Mouse (Mus musculus): ENCODE measurements at regions not wholly inside any gene's neighbourhood (a gene's known extent, or its start where the extent isn't known, plus 50 kb on each side); places are given as distances from the start of the nearest gene placed in this dataset.

- no peak overlapping the region for H3K4me3 ChIP-seq (ENCODE audit: low read depth, low read length)
- H3K36me3 ChIP-seq (replicated peaks): no peaks in the 10 kb centered on the region
- DNase-seq (ENCODE audit: low spot score) (no peak), ATAC-seq (ENCODE audit: extremely low read depth, insufficient number of reproducible peaks, low FRiP score, poor library complexity, severe bottlenecking) (no peak)
- H3K27me3 ChIP-seq (ENCODE audit: insufficient read depth, low read length): no peaks in the 10 kb centered on the region
- TF ChIP-seq GATA1 (IDR thresholded peaks at IDR 0.05; ENCODE audit: borderline replicate concordance, low read length) (no peak), GATA2 (IDR thresholded peaks at IDR 0.05; ENCODE audit: borderline replicate concordance, low read depth, low read length) (no peak), CTCF (IDR thresholded peaks at IDR 0.05; ENCODE audit: low read depth, low read length) (no peak), TAL1 (conservative IDR thresholded peaks at IDR 0.05; ENCODE audit: low read depth, low read length) (no peak; the same call in 1 of the 2 replicates), POLR2AphosphoS5 (IDR thresholded peaks at IDR 0.05; ENCODE audit: insufficient replicate concordance, low read depth, low read length) (no peak)
- H3K4me1 ChIP-seq (ENCODE audit: insufficient read depth, low read depth, low read length): no peaks in the 10 kb centered on the region
- peaks cover 3% of the 10 kb centered on the region; the same call in 1 of the 2 replicates for H3K9me3 ChIP-seq (replicated peaks)
Observed at GRCm38 (mm10) chr1:183504103-183504841, 86.3 kb downstream of the Hhipl2 start.

GRCm38 (mm10) chr1:183507893-183508292, 89.9 kb downstream of the Hhipl2 start:
- no peak for DNase-seq (ENCODE audit: low spot score)
- TF ChIP-seq CTCF (IDR thresholded peaks at IDR 0.05; ENCODE audit: low read depth, low read length): no peak
- no peak for TF ChIP-seq POLR2AphosphoS5 (IDR thresholded peaks at IDR 0.05; ENCODE audit: insufficient replicate concordance, low read depth, low read length)
- no peak for TF ChIP-seq GATA2 (IDR thresholded peaks at IDR 0.05; ENCODE audit: borderline replicate concordance, low read depth, low read length)
- no peak for TF ChIP-seq TAL1 (conservative IDR thresholded peaks at IDR 0.05; ENCODE audit: low read depth, low read length)
- Histone ChIP-seq H3K9me3 (replicated peaks) (peaks cover 3% of the 10 kb centered on the region; the same call in 1 of the 2 replicates), H3K4me3 (ENCODE audit: low read depth, low read length) (no peak overlapping the region), H3K36me3 (replicated peaks) (no peaks in the 10 kb centered on the region), H3K4me1 (ENCODE audit: insufficient read depth, low read depth, low read length) (no peaks in the 10 kb centered on the region), H3K27me3 (ENCODE audit: insufficient read depth, low read length) (no peaks in the 10 kb centered on the region)
- ATAC-seq (ENCODE audit: extremely low read depth, insufficient number of reproducible peaks, low FRiP score, poor library complexity, severe bottlenecking): no peak

GRCm38 (mm10) chr1:183510759-183511158, 92.7 kb downstream of the Hhipl2 start:
- H3K9me3 ChIP-seq (replicated peaks): peaks cover 3% of the 10 kb centered on the region; the same call in 1 of the 2 replicates
- H3K27me3 ChIP-seq (ENCODE audit: insufficient read depth, low read length): no peaks in the 10 kb centered on the region
- H3K4me1 ChIP-seq (ENCODE audit: insufficient read depth, low read depth, low read length): no peaks in the 10 kb centered on the region
- ATAC-seq (ENCODE audit: extremely low read depth, insufficient number of reproducible peaks, low FRiP score, poor library complexity, severe bottlenecking) (no peak), DNase-seq (ENCODE audit: low spot score) (no peak)
- H3K36me3 ChIP-seq (replicated peaks): no peaks in the 10 kb centered on the region
- H3K4me3 ChIP-seq (ENCODE audit: low read depth, low read length): no peak overlapping the region
- TF ChIP-seq GATA1 (IDR thresholded peaks at IDR 0.05; ENCODE audit: borderline replicate concordance, low read length): no peak
- TF ChIP-seq TAL1 (conservative IDR thresholded peaks at IDR 0.05; ENCODE audit: low read depth, low read length): no peak
- TF ChIP-seq GATA2 (IDR thresholded peaks at IDR 0.05; ENCODE audit: borderline replicate concordance, low read depth, low read length): no peak
- no peak for TF ChIP-seq POLR2AphosphoS5 (IDR thresholded peaks at IDR 0.05; ENCODE audit: insufficient replicate concordance, low read depth, low read length)
- no peak for TF ChIP-seq CTCF (IDR thresholded peaks at IDR 0.05; ENCODE audit: low read depth, low read length)

GRCm38 (mm10) chr1:183513876-183514275, 95.9 kb downstream of the Hhipl2 start:
- H3K27me3 ChIP-seq (ENCODE audit: insufficient read depth, low read length): no peaks in the 10 kb centered on the region
- no peak for DNase-seq (ENCODE audit: low spot score)
- H3K36me3 ChIP-seq (replicated peaks): no peaks in the 10 kb centered on the region
- H3K4me3 ChIP-seq (ENCODE audit: low read depth, low read length): no peak overlapping the region
- H3K9me3 ChIP-seq (replicated peaks): no peaks in the 10 kb centered on the region; the same call in 1 of the 2 replicates
- TF ChIP-seq GATA2 (IDR thresholded peaks at IDR 0.05; ENCODE audit: borderline replicate concordance, low read depth, low read length): no peak
- TF ChIP-seq GATA1 (IDR thresholded peaks at IDR 0.05; ENCODE audit: borderline replicate concordance, low read length): no peak
- no peak for TF ChIP-seq CTCF (IDR thresholded peaks at IDR 0.05; ENCODE audit: low read depth, low read length)
- no peak for TF ChIP-seq POLR2AphosphoS5 (IDR thresholded peaks at IDR 0.05; ENCODE audit: insufficient replicate concordance, low read depth, low read length)
- no peak for TF ChIP-seq TAL1 (conservative IDR thresholded peaks at IDR 0.05; ENCODE audit: low read depth, low read length)
- no peak for ATAC-seq (ENCODE audit: extremely low read depth, insufficient number of reproducible peaks, low FRiP score, poor library complexity, severe bottlenecking)
- no peaks in the 10 kb centered on the region for H3K4me1 ChIP-seq (ENCODE audit: insufficient read depth, low read depth, low read length)

- TF ChIP-seq POLR2AphosphoS5 (IDR thresholded peaks at IDR 0.05; ENCODE audit: insufficient replicate concordance, low read depth, low read length): no peak
- TF ChIP-seq CTCF (IDR thresholded peaks at IDR 0.05; ENCODE audit: low read depth, low read length): no peak
- TF ChIP-seq GATA1 (IDR thresholded peaks at IDR 0.05; ENCODE audit: borderline replicate concordance, low read length): no peak
- TF ChIP-seq TAL1 (conservative IDR thresholded peaks at IDR 0.05; ENCODE audit: low read depth, low read length): no peak
- ATAC-seq (ENCODE audit: extremely low read depth, insufficient number of reproducible peaks, low FRiP score, poor library complexity, severe bottlenecking): no peak
- Histone ChIP-seq H3K36me3 (replicated peaks) (no peaks in the 10 kb centered on the region), H3K4me1 (ENCODE audit: insufficient read depth, low read depth, low read length) (no peaks in the 10 kb centered on the region), H3K9me3 (replicated peaks) (no peaks in the 10 kb centered on the region; the same call in 1 of the 2 replicates), H3K4me3 (ENCODE audit: low read depth, low read length) (no peak overlapping the region), H3K27me3 (ENCODE audit: insufficient read depth, low read length) (no peaks in the 10 kb centered on the region)
- DNase-seq (ENCODE audit: low spot score): no peak
Observed at GRCm38 (mm10) chr1:183514281-183514983, 96.4 kb downstream of the Hhipl2 start.

- H3K4me3 ChIP-seq (ENCODE audit: low read depth, low read length): no peak overlapping the region
- no peak for ATAC-seq (ENCODE audit: extremely low read depth, insufficient number of reproducible peaks, low FRiP score, poor library complexity, severe bottlenecking)
- H3K36me3 ChIP-seq (replicated peaks): no peaks in the 10 kb centered on the region
- no peak for DNase-seq (ENCODE audit: low spot score)
- H3K27me3 ChIP-seq (ENCODE audit: insufficient read depth, low read length): no peaks in the 10 kb centered on the region
- no peaks in the 10 kb centered on the region for H3K4me1 ChIP-seq (ENCODE audit: insufficient read depth, low read depth, low read length)
- no peaks in the 10 kb centered on the region for H3K9me3 ChIP-seq (replicated peaks)
- TF ChIP-seq GATA1 (IDR thresholded peaks at IDR 0.05; ENCODE audit: borderline replicate concordance, low read length) (no peak), POLR2AphosphoS5 (IDR thresholded peaks at IDR 0.05; ENCODE audit: insufficient replicate concordance, low read depth, low read length) (no peak), CTCF (IDR thresholded peaks at IDR 0.05; ENCODE audit: low read depth, low read length) (no peak), TAL1 (conservative IDR thresholded peaks at IDR 0.05; ENCODE audit: low read depth, low read length) (no peak)
Observed at GRCm38 (mm10) chr1:183514984-183515287, 96.9 kb downstream of the Hhipl2 start.
